Mouse (Mus musculus) cerebellum, postnatal 4 days (tissue): ENCODE results near the gene Mid1.
A peak's percentile ranks its signal among the peaks of the same experiment; 100 is the strongest.
"Not testable (repeated sequence)": the region's sequence is repeated elsewhere in the genome, so short reads cannot be mapped to it uniquely, and the experiment has no call there.

Experiments used
- DNase-seq, 2 experiments: peaks; one replicate each; pipeline ENCODE4 v3.0.0; 2022; ENCODE audit warnings: low spot score in 2 of 2, mixed read lengths in 1 of 2

The Mid1 gene

GRCm38 (mm10) chrX:170014038-170014437 lies 329.0 kb downstream of the Mid1 start:
- DNase-seq = not testable (repeated sequence)

- not testable (repeated sequence) for DNase-seq
Observed at GRCm38 (mm10) chrX:170015883-170016282, 330.9 kb downstream of the Mid1 start.

GRCm38 (mm10) chrX:170017333-170018245 lies 332.6 kb downstream of the Mid1 start:
- DNase-seq = peak; percentile 91 to 97

GRCm38 (mm10) chrX:170018571-170019218 lies 333.7 kb downstream of the Mid1 start:
- DNase-seq = peak; percentile 57 to 82

GRCm38 (mm10) chrX:170019219-170019953 lies 334.4 kb downstream of the Mid1 start:
- not testable (repeated sequence) for DNase-seq

- peak; percentile 100 for DNase-seq
Observed at GRCm38 (mm10) chrX:170019954-170020689, 335.1 kb downstream of the Mid1 start.

GRCm38 (mm10) chrX:170020690-170021050 lies 335.7 kb downstream of the Mid1 start:
- DNase-seq = peak; percentile 77 to 91

GRCm38 (mm10) chrX:170021205-170021604 lies 336.2 kb downstream of the Mid1 start:
- DNase-seq = not testable (repeated sequence)

- DNase-seq = peak; percentile 51 to 82
Observed at GRCm38 (mm10) chrX:170021750-170022461, 336.9 kb downstream of the Mid1 start.
